Mouse (Mus musculus) lung, adult 18-20 months (tissue): ENCODE results near the gene Mum1.

ENCODE experiments used
- DNase-seq, 2 experiments: peaks; one replicate each; pipeline ENCODE4 v3.0.0; 2022; ENCODE audit warnings: mixed read lengths in 2 of 2

Mum1 gene

DNA sequence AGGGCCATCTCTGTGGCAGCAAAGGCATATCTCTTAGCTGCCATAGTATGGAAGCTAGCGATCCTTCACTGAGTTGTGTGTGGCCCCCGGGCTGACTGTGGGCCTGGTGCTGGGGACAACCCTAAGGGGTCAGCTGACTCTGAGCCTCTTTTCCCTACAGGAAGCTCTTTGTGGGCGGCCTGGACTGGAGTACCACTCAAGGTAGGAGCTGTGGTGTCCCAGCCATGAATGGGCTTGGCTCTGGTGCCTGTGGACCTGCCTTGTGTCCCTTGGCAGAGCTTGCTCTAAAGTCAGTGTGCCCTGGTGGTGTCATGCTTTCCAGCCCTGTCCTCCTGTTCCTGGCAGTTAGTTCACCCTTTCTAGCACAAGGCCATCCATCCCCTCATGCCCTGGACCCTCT lies 47.6 kb downstream of the Mum1 start:
- DNase-seq, result peak; percentile 61 to 72

DNA sequence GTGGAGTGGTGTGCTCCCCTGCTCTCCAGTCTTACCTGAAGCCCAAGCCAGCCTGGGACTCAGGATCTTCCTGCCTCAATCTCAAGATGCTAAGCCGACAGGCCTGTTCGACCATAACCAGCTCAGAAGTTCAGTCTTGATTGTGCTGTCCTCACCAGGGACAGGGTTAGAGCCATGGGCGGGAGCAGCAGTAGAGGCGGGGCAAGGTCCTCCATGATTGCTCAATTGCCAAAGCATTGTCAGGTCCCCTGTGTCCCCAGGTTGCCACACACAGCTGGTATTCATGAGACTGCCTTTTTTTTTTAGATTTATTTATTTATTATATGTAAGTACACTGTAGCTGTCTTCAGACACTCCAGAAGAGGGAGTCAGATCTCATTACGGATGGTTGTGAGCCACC lies 50.0 kb downstream of the Mum1 start:
- DNase-seq, result peak; percentile 39 to 56

DNA sequence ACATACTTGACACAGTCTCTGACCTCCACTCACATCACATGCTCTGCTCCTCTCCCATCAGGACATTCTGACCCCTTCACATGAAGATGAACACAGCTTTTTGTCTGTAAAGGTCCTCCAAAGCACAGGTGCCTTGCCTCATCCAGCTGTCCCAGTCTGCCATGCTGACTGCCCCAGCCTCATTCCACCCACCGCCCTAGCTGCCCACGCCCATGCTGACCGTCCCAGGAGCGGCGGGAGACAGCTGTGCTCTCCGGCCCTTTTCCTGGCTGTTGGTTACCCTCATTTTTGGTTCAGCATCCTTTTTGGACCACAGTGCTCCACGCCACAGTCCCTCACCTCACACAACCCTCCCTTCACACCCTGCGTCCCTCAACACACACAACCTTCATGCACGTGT lies 52.2 kb downstream of the Mum1 start:
- no peak for DNase-seq

DNA sequence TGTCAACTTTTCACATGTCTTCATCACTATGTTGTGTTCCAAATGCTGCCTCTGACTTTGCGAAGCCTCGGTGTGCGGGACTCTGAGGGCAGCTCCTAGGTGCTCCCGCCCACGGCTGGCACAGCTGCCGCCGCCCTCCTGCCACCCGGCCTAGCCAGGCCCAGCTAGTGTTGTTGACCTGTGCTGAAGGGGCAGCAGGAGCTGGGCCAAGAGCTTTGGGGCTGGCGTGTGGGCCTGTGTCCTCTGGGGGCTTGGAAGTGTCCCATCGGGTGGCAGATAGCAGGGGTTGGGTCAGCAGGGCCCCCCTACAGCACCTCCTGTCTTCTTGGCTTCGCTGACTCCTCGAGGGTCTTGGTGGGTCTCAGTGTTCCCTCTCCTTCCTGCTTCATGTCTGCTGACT lies 53.0 kb downstream of the Mum1 start:
- DNase-seq, result no peak

DNA sequence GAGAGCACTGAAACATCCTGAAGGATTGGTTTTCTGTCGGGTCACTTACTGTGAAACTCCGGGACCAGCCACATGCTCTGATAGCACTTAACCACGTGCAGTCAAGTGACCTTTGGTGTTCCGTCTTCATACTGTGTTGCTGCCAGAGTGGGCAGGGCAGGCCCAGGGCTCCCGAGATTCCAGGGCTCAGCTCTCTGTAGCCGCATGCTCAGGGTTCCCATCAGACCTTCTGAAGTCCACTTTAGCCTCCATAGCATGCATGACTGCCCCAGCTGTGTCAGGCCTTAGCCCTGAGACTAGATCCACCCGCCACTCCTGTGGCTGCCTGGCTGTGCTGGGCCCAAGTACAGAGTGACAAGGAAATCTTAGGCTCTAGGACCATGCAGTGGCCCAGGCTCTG lies 55.1 kb downstream of the Mum1 start:
- DNase-seq, result peak; percentile 59 to 75

DNA sequence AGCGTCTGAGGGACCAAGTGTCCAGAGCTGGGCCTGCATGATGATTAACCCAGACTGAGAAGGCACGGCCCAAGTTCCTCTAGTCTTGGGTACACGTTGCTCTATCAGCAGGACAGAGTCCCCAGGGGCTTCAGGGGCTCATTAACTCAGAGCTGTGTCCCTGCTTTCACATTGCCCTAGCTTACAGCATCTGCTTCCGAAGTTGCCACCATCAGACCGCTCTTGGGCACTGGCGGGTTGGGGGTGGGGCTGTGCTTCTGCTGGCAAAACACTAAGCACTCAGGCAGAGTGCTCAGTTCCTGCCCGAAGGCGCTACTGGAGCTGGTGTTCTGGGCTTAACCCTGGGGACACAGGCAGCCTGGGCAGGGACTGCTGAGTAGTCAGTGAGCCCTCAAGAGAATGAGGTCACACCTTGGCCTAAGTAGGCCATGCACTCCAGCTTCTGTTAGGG lies 55.7 kb downstream of the Mum1 start:
- DNase-seq, result peak; percentile 79 to 88

DNA sequence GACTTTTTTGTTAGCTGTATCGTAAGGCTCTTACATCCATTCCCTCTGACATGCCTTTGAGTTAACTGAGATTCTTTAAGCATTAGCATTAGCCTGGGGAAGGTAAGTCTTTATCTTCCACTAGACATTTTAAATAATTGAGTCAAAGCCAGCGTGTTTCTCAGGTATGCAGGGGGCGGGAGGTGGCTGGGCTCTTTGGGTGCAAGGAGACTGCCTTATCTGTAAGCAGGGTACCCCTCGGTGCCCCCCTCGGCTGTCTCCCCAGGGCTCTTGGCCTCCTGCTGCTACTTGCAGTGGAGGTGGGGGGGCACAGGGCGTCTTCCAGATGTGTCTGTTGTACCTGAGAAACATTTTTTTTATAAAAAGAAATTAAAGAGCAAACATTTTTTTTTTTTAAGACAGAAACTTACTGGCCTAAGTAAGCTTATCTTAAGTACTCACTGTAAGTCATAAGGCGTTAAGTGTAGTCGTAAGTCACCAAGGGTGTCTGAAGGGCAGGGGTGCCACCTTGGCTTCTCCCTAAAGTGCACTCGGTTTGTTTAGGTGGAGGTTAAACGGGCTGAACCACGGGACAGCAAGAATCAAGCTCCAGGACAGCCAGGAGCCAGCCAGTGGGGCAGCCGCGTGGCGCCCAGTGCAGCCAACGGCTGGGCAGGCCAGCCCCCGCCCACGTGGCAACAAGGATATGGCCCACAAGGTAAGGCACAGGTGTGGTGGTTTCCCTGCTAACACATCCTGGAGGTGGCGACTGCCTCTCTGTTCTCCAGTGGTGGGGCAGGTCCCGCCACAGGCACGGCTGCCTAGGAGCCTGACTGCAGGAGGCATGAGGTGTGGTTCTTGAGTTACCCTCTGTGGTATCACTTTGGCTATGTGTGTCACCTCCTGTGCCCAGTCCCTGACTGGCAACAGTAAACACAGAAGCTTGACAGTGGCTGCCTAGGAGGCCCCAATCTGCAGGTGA lies 56.5 kb downstream of the Mum1 start:
- DNase-seq, result peak; percentile 61 to 76

DNA sequence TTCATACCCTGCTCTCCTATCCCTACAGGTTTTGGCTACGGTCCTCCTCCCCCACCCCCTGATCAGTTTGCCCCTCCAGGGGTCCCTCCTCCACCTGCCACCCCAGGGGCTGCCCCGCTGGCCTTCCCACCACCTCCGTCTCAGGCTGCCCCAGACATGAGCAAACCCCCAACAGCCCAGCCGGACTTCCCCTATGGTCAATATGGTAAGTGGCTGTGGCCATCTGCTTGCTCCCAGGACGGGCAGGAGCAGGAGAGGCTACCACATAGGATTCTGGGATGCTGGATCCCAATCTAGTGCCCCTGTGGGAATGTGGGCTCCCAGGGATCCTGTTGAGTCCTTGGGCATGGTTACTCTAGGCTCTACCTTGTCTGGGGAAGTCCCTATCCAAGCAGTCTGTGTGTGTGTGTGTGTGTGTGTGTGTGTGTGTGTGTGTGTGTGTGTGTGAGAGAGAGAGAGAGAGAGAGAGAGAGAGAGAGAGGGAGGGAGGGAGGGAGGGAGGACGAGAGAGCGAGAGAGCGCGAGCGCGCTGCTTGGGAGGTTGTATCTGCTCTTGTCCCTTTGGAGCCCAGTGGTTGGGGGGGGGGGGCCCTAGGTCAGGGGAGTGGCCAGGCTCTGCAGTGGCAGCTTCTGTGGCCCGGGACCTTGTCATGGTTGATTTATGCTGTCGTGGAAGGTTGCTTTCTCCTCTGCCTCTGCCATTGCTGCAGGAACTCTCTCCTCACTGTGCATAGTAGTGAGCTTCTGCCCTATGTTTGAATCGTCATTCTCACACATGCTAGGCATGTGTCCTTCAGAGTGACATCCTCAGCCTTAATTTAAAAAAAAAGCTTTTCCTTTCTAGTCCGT lies 59.2 kb downstream of the Mum1 start:
- no peak for DNase-seq

DNA sequence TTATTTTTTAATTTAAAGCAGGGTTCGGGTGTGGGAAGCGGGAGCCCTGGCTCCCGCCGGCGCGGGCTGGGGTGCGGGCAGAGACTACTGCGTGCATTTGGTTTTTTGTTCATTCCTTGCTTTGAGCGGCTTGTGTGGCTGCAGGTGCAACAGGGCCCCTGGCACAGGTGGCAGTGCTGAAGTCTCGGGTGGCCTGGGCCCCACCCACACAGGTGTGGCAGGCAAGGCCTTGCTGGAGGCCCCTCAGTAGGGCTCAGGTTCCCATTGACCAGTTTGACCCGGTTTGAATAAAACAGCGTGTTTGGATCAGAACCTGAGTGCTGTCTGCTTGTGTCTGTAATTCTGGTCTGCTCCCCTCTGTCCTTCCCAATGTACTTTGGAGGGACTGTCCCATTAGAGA lies 61.9 kb downstream of the Mum1 start:
- DNase-seq, result no peak

DNA sequence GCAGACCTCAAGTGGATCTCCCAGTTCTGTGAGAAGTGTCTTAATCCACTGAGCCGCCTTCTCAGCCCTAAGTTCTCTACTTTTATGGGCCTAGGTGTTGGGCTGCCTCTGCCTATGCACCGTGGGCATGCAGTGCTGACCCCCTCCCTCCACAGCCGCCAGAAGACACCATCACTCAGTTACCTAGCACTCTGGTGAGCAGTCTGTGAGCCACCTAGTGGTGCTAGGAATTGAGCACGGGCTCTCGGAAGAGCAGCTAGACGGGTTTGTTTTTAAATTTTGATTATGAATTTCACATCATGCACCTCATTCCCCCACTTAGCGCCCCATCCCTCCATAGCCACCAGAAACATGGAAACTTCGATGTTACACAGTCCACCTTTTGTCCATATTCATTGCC lies 62.4 kb downstream of the Mum1 start:
- no peak for DNase-seq

DNA sequence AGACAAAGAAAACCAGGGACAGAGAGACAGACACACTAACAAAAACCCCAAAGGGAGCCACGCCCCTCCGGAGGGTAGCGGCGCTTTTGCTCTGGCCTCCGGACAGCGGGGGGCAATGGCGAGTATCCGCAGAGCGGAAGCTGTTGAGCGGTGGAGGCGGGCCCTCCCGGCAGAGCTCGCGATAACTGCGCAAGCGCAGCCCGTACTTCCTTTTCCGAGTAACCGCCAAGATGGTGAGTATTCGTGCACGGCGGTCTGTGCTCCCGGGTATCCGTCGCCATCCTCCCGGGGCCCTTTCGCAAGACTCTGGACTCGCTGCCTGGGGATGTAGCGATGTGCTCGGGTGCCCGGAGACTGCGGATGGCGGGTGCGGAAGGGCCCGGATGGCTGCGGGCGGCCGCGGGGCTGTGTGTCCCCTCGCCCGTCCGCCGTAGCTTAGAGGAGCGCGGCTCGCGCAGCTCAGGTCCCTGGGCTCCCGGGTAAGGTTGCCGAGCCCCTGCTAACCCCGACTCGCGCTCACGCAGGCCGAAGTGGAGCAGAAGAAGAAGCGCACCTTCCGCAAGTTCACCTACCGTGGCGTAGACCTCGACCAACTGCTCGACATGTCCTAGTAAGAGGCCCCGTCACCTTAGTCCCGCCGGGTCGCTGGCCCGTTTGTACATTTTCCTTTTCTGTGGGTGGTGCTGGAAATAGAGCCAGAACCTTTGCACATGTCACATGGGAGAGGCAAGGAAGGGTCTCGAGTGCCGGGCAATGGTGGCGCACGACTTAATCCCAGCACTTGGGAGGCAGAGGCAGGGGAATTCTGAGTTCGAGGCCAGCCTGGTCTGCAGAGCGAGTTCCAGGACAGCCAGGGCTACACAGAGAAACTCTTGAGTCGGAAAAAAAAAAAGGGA lies 66.3 kb downstream of the Mum1 start, which contains the start of gene Rps15:
Rps15 (plus strand) TSS at position 203 of the 896 bp plus-strand sequence.
- DNase-seq, result peak; percentile 94 to 96

DNA sequence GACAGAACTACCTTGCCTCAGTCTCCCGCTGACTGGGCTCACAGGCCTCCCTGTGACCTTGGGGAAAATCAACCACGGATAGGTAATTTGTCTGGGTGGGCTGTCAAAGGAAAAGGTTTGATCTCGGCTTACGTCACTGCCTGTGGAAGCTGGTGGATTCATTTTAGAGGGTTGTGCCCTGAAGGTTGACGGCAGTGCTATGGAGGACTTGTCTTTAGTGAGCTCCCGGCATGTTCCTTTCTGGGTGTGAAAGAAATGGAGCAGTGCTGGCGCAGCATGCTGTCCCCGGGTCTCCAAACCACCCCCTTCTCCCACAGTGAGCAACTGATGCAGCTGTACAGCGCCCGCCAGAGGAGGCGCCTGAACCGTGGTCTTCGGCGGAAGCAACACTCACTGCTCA lies 67.1 kb downstream of the Mum1 start:
- no peak for DNase-seq
